Mouse (Mus musculus): ENCODE measurements at regions not wholly inside any gene's neighbourhood (a gene's known extent, or its start where the extent isn't known, plus 50 kb on each side); places are given as distances from the start of the nearest gene placed in this dataset.

DNA sequence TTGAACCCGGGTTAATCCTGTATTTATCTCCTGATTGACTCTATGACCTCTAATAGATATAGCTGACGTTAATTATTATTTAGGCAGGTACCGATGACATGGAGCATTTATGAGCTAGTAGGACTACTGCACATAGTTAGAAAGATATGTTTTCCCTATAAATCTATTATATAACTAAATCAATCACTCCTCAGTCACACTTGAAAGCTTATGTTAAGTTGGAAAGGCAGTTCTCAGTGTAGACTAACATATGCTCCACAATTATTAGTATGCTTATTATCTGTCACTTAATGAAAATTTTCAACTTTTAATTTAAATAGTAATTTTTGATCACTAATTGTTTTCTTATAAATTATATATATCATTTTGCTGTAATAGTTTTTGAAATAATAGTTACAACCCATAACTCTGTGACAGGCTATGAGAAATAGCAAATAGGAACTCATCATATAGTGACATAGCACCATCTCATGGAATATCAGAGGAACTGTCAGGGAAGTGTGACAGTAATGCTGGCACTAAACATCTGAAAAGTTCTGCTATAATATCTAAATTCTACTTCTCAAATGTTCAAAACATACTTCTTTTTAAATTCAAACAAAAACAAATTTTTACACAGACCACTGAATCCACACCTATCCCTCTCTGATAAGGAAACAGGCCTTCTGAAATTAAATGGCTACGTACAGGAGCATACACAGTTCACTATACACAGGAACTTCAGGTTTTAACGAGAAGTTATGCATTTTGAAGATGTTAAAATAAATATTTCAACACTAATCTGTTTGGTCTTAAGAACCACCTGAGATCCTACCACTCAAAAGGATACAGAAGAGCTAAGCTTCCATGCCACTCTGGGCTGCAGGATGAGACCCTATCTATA is 75.3 kb upstream of the Map2 start:
- no peak for ATAC-seq (replicated peaks; ENCODE audit: low read depth, poor library complexity, severe bottlenecking)

DNA sequence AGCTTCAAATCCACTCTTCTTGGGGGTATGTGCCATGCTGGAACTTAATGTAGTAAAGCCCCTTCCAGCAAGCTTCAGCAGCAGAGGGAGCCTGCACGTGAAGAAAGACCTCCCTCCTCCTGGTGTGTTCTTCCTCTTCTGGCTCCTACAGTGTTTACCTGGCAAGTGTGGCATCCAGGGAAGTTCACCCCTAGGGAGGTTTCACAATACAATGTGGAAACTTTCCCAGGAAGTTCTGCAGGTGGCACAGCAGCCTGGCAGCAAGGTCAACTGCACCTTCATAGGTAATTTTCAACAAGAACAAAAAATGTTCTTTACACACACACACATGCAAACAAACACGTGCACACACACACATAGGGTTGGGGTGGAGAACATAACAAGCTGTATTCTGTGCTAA is 73.7 kb upstream of the Map2 start:
- no peak for ATAC-seq (replicated peaks; ENCODE audit: low read depth, poor library complexity, severe bottlenecking)

DNA sequence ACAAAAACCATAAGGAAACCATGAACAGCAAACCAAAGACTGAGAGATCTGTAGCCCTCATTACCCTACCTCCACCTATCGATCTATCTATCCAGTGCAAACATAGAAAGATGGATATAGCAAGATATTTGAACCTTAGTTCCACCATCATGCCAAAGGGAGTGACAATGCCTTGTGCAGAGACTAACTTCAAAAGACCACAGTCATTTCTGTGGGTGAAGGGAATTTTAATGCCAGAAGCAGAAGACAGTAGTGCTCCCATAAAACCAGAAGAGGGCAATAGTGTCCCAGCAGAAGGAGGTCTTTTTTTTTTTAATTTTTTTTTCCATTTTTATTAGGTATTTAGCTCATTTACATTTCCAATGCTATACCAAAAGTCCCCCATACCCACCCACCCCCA is 70.6 kb upstream of the Map2 start:
- ATAC-seq (replicated peaks; ENCODE audit: low read depth, poor library complexity, severe bottlenecking): peak; percentile 66

DNA sequence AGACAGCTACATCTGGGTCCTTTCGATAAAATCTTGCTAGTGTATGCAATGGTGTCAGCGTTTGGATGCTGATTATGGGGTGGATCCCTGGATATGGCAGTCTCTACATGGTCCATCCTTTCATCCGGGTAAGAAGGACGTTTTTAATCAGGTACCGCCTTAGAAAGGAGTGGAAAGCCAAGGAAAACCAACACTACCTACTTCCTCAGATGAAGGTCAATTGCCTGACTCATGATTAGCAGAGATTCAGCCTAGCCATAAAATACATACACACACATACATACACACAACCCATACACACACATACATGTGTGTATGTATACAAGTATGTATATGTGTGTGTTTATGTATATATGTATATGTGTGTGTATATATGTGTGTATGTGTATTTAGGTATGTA is 69.9 kb upstream of the Map2 start:
- no peak for ATAC-seq (replicated peaks; ENCODE audit: low read depth, poor library complexity, severe bottlenecking)

DNA sequence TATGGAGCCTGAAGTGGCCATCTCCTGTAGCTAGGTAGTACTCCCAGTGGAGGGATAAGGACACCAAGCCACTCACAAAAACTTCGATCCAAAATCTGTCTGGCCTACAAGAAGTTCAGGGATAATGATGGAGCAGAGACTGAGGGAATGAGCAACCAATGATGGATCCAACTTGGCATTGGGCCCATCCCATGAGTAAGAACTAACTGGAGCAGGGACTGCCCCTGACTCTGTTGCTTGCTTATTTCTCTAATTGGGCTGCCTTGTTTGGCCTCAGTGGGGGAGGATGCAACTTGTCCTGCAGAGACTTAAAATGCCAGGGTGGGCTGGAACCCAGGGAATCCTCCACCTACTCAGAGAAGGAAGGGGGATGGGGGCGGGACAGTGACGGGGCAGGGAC is 67.0 kb upstream of the Map2 start:
- no peak for ATAC-seq (replicated peaks; ENCODE audit: low read depth, poor library complexity, severe bottlenecking)

DNA sequence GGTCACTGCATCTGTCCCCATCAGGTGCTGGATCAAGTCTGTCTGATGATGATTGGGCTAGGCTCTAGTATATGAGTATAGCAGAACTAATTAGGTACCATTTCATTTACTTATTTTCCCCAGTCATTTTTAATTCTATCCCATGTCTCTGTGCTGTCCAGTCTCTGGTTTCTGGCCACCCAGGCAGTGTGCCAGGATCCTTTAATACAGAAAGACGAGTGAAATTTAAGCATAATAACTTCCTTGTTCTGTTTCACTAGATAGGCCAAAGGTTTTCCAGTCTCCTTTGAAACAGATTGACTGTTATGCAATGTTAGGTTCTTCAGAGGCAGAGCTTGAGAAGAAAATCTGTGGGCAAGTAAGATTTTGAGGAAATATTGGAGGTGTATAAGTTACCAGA is 61.2 kb upstream of the Map2 start:
- no peak for ATAC-seq (replicated peaks; ENCODE audit: low read depth, poor library complexity, severe bottlenecking)

DNA sequence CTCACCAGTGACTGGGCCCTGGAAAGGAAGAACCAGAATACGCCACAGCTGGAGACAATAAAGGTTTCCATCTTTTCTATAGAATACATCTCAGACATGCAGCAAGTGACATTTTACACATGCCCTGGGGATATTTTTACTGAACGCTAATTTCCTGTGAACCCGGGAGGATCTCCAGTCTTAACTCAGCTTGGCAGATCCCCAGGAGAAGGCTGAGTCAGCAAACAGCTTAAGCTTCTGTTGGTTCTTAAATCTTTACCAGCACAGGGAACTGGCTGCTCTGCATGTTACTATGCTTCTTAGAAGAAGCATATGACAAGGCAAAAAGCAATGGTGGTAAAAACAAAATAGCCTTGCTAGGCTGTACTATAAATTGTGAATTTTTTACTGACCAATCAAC is 59.7 kb upstream of the Map2 start:
- ATAC-seq (replicated peaks; ENCODE audit: low read depth, poor library complexity, severe bottlenecking): no peak
